Mouse (Mus musculus) heart, postnatal 25 days (tissue): Measurements from ENCODE around the gene Zwilch. TPM values are rescaled to one million over a fixed set of nuclear protein-coding genes. Genes with fewer than 3 reads are reported as not detected.

ENCODE experiments used
- DNase-seq: peaks from one replicate; pipeline ENCODE4 v3.0.0; 2022; ENCODE audit warnings: low spot score
- intact Hi-C: fragments of 180-260 bp; cut with DNase I; formaldehyde crosslinking; loops from one replicate; pipeline ENCODE4 v1.15.1; 2025
- total RNA-seq, 2 experiments: library from RNA; stranded (reverse); gene quantifications; 2 replicates each; pipeline ENCODE4 v1.2.3; 2021

The Zwilch gene
- total RNA-seq, 2 experiments from 2014 or later, result 0.42 to 0.62 TPM

DNA sequence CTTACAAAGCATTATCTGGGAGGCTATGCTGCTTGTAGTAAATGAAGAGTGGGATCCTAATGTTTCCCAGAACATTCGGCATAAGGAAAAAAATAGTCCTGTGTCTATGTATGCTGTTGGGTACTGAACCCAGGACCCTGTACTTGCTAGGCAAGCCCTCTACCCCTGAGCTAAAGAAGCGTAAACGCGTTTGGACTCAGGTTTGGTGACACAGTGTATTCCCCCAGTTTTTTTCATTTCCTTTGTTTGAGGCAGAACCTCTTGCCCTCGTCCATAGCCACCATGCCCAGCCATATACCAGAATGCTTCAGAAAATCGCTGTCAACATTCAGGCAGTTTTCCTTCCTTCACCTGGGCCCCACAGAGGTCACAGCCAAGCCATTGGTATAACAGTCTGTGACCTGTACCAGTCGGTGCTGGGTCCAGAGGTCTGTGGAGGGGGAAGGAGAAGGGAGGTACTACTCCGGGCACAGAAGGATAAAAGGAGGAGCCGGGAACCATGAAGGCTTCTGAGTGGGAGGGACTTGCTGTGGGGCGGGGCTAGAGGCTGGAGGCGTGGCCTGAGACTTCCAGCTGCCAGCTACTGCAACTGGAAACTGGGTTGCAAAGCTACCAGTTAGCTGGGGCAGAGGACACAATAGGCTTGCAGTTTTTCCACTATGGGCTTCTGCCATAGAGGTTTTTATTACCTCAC is 52.2 kb downstream of the Zwilch start:
- intact Hi-C loops, result no loop called here
- DNase-seq, result no peak

DNA sequence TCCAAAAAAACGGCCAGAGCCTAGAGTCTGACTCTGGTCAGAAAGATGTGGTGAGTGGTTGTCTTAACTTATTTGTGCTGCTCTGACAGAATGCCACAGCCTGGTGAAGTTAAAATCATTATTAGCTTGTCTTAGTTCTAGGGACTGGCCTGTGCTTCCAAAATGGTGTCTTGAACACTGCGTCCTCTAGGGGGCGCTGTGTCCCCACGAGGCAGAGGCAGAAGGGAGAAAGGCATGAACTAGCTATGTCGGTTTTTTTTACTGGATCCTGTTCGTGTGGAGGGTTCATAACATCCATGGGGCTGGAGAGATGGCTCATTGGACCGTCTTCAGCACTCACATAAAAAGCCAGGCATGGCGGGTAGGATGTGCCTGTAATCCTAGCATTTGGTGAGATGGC is 53.0 kb downstream of the Zwilch start:
- intact Hi-C loops, result no loop called here
- no peak for DNase-seq

DNA sequence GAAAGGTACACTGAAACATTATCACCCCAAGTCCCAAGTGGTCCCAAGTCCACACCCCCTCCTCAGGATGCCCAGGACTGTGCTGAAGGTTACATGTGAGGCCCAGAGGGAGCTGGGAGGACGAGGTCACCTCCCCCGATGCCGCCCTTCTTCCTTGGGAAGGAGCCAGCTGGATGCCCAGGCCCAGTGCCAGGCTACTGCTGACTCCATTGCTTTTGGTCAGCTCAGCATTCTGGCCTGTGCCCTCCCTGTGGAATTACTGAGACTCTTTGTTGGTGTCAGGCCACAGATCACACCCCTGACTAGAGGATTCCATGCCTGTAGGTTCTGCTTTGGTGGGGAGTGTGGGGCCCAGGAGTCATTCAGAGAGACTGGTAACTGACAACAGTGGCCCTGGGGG is 56.0 kb downstream of the Zwilch start, which contains the start of gene Lctl:
Lctl (plus strand) TSS at position 272 of the 400 bp plus-strand sequence.
- intact Hi-C loops, result no loop called here
- DNase-seq, result no peak

DNA sequence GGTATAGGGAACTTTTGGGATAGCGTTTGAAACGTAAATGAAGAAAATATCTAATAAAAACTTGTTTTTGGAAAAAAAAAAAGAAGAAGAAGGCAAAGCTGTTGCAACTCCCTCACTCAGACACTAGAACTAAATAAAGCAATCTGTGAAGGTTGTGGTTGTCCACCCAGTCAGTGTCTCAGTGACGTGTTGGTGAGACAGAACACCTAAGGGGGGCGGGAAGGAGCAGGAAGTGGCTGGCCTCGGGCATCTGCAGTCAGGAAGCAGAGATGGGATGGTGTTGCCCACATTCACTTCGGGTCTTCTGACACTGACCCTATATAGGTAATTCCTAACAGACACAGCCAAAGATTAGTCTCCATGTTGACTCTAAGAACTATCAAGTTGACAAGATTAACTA is 57.1 kb downstream of the Zwilch start:
- no peak for DNase-seq
- intact Hi-C loops, result no loop called here

DNA sequence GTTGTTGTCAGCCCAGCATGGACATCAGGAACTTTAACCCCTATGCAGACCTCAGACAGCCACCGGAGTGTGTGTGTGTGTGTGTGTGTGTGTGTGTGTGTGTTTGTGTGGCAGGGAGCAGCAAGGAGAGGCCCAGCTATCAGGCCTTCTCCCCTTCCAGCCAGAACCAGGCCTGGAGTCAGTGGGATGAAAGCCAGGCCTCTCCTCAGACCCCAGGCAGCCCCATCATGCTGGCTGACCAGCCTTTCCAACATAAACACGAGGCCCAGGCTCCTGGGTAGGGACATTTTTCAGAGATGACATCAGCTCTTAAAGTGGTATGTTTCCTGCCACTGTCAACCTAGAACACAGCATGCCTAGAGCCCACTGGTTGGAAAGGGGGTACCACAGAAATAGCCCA is 58.3 kb downstream of the Zwilch start:
- DNase-seq, result no peak
- intact Hi-C loops, result no loop called here

DNA sequence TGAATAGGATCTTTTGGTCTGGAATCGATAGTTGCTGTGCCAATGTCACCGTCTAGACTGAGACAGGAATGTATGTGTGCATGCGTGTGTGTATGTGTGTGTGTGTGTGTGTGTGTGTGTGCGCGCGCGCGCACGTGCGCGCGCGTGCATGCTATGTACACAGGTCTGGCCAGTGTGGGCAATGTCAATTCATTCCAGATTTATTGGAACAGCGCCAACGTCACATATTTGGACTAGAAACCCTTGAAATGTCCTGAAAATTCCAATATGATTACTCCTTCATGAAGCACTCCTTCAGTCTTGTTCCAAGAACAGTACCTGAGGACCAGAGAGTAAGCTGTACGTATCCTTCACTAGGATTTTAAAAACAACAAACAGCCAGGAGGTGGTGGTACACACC is 62.4 kb downstream of the Zwilch start:
- intact Hi-C loops, result no loop called here
- no peak for DNase-seq

DNA sequence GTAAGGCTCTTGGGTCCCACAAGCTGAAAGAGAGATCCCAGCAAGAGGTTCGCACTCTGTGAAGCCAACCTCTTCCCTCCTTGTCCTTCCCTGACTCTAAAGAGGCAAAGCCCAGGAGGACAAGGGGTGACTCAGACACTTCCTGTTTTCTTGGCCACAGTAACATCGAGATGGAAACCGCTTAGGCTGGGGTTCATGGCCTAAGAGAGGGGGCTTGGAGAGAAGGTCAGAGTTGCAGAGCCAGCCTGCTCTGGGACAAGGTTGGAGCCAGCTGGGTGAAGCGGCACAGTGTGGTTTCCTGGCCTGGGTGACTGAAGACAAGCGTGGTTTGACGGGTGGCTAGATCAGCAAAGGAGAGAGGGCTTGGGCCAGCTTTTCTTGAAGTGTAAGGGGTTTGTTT is 67.6 kb downstream of the Zwilch start:
- intact Hi-C loops, result no loop called here
- DNase-seq, result peak; percentile 35

DNA sequence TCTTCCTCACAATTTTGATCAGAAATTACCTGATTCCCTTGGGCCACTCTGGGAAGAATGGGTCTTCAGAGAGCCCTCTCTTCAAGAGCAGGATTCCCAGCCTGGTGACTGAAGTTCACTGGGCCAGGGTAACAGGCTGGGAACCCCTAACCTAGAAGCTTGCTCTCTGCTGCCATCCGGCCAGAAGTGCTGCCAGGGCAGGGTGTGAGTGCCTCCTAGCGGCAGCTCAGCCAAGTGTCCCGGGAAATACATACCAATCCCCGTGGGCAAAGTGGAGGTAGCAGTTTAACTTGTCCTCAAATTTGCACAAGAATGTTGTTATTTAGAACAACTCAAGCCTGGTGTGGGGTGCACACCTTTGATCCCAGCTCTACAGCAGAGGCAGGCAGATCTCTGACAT is 72.5 kb downstream of the Zwilch start:
- intact Hi-C loops, result loop anchor here (1.0 kb wide), 1 partner anchor 182 kb away; no protein-coding TSS in a partner anchor
- DNase-seq, result peak; percentile 49

DNA sequence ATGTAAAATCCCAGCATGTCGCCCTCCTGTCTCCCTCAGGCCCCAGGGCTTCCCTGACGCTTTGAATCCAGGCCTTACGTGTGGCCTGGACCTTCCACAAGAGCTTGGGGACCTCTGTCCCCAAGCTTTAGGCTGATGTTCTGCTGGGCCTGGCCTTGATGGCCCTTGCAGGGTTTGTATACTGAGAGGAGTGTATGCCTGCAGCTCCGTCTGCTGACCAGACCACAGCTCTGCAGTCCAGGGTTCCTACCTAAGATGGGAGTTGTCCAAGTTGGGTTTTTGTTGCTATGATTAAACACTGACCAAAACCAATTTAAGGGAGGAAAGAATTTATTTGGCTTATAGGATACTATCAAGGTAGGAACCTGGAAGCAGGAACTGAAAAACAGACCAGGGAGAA is 74.6 kb downstream of the Zwilch start:
- no peak for DNase-seq
- intact Hi-C loops, result no loop called here

DNA sequence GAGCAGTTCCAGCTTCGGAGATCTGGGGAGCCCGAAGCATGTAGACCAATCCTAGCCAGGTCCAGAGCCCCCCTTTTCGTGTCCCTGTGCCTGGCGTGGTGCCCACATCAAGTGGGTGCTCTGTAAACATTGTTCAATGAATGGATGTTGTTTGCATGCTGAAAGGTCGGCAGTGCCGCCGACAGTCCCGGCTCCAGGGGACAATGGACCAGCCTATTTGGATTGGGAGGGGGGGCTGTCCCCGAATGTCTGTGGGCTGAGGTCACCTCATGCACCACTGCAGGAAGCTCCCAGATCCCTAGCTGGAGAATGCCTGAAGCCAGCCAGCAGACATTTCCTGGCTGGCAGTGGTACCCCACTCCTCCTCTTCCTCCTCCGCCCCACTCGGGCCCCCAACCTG is 78.8 kb downstream of the Zwilch start:
- intact Hi-C loops, result no loop called here
- peak; percentile 23 for DNase-seq

DNA sequence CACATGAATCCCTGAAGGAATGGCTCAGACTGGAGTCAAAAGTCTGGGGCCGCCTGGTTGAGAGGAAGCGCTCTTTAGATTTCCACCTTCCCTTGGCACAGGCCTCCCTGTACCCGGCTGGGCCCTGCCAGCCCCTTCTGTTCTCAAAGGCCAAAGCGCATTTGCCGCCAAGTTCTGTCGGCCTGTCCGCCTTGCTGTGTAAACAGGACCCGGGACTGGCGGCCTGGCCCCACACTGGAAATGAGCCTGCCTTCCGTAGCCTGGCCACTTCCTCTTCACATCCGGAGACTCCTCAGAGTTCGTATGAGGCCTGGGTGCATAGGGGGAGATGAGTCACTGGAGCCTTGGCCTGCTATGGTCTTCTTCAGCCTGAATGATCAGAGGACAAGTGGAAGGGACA is 83.9 kb downstream of the Zwilch start:
- intact Hi-C loops, result no loop called here
- DNase-seq, result peak; percentile 66

DNA sequence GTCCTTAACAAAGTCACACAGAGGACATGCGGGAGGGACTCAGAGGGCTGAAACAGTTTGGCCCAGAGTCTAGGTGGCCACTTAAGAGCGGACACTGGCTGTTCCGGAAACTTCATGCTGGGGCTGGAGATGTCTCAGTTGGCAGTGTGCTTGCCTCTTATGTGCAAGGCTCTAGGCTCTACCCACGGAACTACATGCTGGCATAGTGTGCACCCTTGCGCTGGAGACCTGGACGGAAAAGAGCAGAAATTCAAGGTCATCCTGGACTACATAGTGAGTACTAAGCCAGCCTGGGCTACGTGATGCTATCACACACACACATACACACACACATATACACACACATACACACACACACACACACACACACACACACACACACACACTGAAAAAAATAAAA is 84.6 kb downstream of the Zwilch start:
- DNase-seq, result no peak
- intact Hi-C loops, result no loop called here

DNA sequence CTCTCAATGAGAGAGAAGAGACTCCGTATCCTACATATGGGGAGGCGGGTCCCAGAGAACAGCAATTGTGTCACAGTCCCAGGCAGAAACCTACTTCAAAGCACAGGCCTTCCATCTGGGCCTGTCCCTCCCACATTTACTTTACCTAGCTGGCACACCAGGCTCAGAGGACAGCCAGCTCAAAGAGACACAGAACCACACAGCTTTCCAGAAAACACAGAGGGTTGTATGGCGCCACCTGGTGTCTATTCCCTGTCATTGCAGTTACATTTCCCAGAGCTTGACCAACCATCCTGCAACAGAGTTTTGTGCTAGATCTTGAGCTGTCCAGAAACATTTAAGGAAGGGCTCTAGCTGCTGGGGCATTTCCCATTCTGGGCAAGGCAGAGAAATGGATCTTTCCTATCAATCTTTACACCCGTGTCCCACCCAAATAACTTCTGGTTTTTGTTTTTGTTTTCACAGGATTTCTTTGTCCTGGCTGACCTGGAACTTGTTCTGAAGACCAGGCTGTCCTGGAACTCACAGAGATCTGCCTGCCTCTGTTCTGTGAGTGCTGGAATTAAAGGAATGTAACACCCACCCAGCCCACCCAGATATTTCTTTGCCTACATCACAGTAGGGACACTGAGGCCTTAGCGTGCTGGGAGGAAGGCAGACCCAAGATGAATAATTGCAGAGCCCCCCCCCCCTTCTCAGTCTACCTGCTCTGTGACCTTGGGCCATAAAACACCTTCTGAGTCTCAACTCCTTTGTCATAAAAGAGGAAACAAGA is 85.3 kb downstream of the Zwilch start:
- DNase-seq, result peak; percentile 47
- intact Hi-C loops, result loop anchor here (1.0 to 2.0 kb wide), 3 partner anchors 62 to 171 kb away; no protein-coding TSS in a partner anchor

Other genes starting within 250 kb of the Zwilch start
- 10 to 100 TPM in 1 of 2 experiments, 1 to 10 TPM in 1; 9.8 to 13.6 TPM for gene Smad6, start 151.0 kb downstream of the Zwilch start, total RNA-seq
- gene Lctl, start 56.0 kb downstream of the Zwilch start, total RNA-seq, result not detected
- gene Rpl4, start 271 bp upstream of the Zwilch start, total RNA-seq, result 100 to 1,000 TPM; 433 to 462 TPM
- gene Snapc5, start 6.2 kb upstream of the Zwilch start, total RNA-seq, result 10 to 100 TPM; 21.6 to 23.5 TPM
- 1 to 10 TPM; 1.7 to 2.0 TPM for gene Uchl4, start 62.1 kb upstream of the Zwilch start, total RNA-seq
- gene Map2k1, start 80.5 kb upstream of the Zwilch start, total RNA-seq, result 10 to 100 TPM; 49.6 to 55.2 TPM
- gene Tipin, start 108.5 kb upstream of the Zwilch start, total RNA-seq, result 10 to 100 TPM in 1 of 2 experiments, 1 to 10 TPM in 1; 10.0 to 10.8 TPM
- 10 to 100 TPM; 24.5 to 26.4 TPM for gene Dis3l, start 168.2 kb upstream of the Zwilch start, total RNA-seq
- gene Megf11, start 212.5 kb upstream of the Zwilch start, total RNA-seq, result 1 to 10 TPM in 1 of 2 experiments, under 1 TPM in 1; 0.96 to 2.0 TPM